Mouse (Mus musculus) forebrain, embryonic 13.5 days (tissue): ENCODE measurements at regions not wholly inside any gene's neighbourhood (a gene's known extent, or its start where the extent isn't known, plus 50 kb on each side); places are given as distances from the start of the nearest gene placed in this dataset.
A peak's percentile ranks its signal among the peaks of the same experiment; 100 is the strongest.

Experiments
- ATAC-seq: fragments of 200-750 bp; cut with Nextera tagmentation; 2 replicates; pipeline ENCODE4 v1.8.0; 2017
- H3K27ac ChIP-seq: fragments of 300-500 bp; sonication (generic); 2 replicates; pipeline ENCODE4 v1.5.1; 2015; ENCODE audit warnings: inconsistent platforms, mild to moderate bottlenecking, moderate library complexity
- H3K27me3 ChIP-seq: fragments of 300-500 bp; sonication (generic); 2 replicates; pipeline ENCODE4 v1.6.1; 2015; ENCODE audit warnings: mild to moderate bottlenecking, inconsistent platforms
- H3K36me3 ChIP-seq: fragments of 300-500 bp; sonication (generic); 2 replicates; pipeline ENCODE4 v1.6.1; 2015; ENCODE audit warnings: mild to moderate bottlenecking, inconsistent platforms; ENCODE audit not compliant: poor library complexity, severe bottlenecking
- H3K4me1 ChIP-seq: fragments of 300-500 bp; sonication (generic); 2 replicates; pipeline ENCODE4 v1.6.1; 2015; ENCODE audit warnings: inconsistent platforms
- H3K4me2 ChIP-seq: fragments of 300-500 bp; sonication (generic); 2 replicates; pipeline ENCODE4 v1.6.1; 2015; ENCODE audit warnings: inconsistent platforms, mild to moderate bottlenecking, moderate library complexity
- H3K4me3 ChIP-seq: fragments of 300-500 bp; sonication (generic); 2 replicates; pipeline ENCODE4 v1.5.1; 2015; ENCODE audit warnings: mild to moderate bottlenecking, inconsistent platforms
- H3K9ac ChIP-seq: fragments of 300-500 bp; sonication (generic); 2 replicates; pipeline ENCODE4 v1.6.1; 2015; ENCODE audit warnings: mild to moderate bottlenecking, inconsistent platforms
- H3K9me3 ChIP-seq: fragments of 300-500 bp; sonication (generic); replicated peaks from 2 replicates; pipeline ENCODE4 v1.6.1; 2016; ENCODE audit warnings: inconsistent platforms
- WGBS: fragments of 180-500 bp; shearing (Covaris S2); methylation state at CpG from one replicate; pipeline ENCODE4 v1.1.7; 2015; 5-methylcytosine and 5-hydroxymethylcytosine counted together

DNA sequence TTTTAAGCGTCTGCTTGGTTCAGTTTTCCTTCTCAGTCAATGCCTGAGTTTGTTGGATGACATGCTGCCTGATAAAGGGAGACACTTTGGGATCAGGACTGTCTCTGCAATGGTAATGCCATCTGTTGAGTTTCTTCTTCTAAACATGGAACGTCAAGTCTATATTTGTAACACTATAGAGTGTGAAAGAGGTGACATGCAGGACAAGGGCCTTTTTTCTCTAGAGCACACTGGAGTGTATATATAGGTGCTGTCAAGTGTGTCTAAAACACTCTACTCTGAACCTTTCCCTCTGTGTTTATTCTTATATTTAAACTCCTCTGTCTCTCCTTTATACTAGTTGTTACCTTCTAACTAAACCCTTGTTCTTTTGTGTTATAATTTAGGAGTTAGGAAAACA is 299.6 kb downstream of the Epha7 start:
- Histone ChIP-seq H3K9me3 (no peaks in the 10 kb centered on the region), H3K27ac (no peak overlapping the region), H3K36me3 (no peaks in the 10 kb centered on the region), H3K4me1 (no peaks in the 10 kb centered on the region), H3K4me2 (no peak overlapping the region), H3K4me3 (no peak overlapping the region), H3K9ac (no peak overlapping the region), H3K27me3 (no peaks in the 10 kb centered on the region)
- no peak for ATAC-seq
- 80% methylated on average over 2 of the region's 2 CpGs for WGBS

DNA sequence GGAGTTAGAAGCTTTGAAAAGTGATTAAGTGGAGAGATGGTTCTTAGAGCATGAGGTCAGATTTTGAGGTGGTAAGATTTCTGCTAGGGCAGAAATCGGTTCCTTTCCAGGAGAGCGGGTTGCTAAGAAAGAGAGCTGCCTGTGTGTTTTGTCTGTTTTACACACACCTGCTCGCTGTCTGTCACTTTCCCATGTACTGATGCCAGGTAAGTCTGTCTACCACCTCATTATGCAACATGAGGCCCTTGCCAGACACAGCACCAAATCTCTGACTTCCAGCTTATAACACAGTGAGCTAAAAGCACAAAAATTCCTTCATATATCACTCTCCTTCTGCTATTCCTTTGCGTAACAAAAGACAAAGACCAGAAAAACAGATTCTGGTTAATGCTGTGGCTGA is 304.1 kb downstream of the Epha7 start:
- peak; percentile 29; the same call in 1 of the 2 replicates for ATAC-seq
- Histone ChIP-seq H3K36me3 (no peaks in the 10 kb centered on the region), H3K9me3 (no peaks in the 10 kb centered on the region), H3K4me2 (no peak overlapping the region), H3K4me3 (no peak overlapping the region), H3K27me3 (no peaks in the 10 kb centered on the region), H3K4me1 (peaks cover 19% of the 10 kb centered on the region), H3K9ac (no peak overlapping the region), H3K27ac (no peak overlapping the region)
- 76% methylated on average over 4 of the region's 4 CpGs for WGBS

- H3K9ac ChIP-seq = no peak overlapping the region
- WGBS = 35% methylated on average over 9 of the region's 9 CpGs
- peak; percentile 92 for ATAC-seq
- no peaks in the 10 kb centered on the region for H3K27me3 ChIP-seq
- no peak overlapping the region for H3K4me2 ChIP-seq
- H3K4me1 ChIP-seq = peaks cover 19% of the 10 kb centered on the region
- H3K27ac ChIP-seq = no peak overlapping the region
- no peaks in the 10 kb centered on the region for H3K9me3 ChIP-seq
- no peak overlapping the region for H3K4me3 ChIP-seq
- no peaks in the 10 kb centered on the region for H3K36me3 ChIP-seq
Measured at GRCm38 (mm10) chr4:29117926-29118325, 305.0 kb downstream of the Epha7 start.

DNA sequence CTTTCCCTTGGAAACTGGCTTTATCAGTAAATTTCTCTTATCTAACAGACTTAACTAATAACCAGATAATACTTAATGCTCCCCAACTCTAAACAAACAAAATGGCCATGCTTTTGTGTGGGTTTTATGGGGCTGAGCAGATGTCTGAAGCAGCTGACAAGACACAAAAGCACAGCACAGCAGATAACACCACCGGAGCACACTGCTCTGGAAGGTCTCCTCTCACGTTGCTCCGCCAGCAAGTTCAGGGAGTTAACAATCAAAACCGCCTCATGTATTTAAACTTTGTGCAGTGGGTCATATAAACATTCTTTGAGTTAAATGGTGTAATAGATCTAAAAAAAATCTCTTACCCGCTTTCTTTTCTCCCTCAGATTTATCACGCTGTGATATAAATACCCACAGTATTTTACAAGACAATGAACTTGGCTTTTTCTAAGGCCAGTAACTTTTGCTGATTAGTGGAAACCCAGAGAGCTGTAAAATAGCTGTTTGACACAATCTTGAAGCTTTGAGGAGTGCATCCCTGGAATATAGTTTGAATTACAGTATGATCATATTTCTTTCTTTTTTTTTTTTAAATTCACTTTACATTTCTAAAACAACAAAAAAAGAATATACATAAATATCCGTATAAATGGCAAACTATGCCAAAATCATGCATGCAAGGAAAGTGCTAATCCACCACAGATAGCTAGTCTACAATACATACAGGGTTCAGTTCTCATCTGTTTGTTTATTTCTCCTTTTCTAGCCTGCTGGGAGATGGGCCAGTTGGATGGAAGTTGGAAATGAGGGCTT is 305.9 kb downstream of the Epha7 start:
- ATAC-seq = 0 out of 2 replicates have a peak, but pooled peaks have one; percentile 19
- H3K9ac ChIP-seq = no peak overlapping the region
- no peak overlapping the region for H3K4me2 ChIP-seq
- no peaks in the 10 kb centered on the region for H3K27me3 ChIP-seq
- peaks cover 19% of the 10 kb centered on the region for H3K4me1 ChIP-seq
- H3K36me3 ChIP-seq = no peaks in the 10 kb centered on the region
- 19% methylated on average over 7 of the region's 7 CpGs for WGBS
- no peak overlapping the region for H3K27ac ChIP-seq
- H3K4me3 ChIP-seq = no peak overlapping the region
- H3K9me3 ChIP-seq = no peaks in the 10 kb centered on the region

DNA sequence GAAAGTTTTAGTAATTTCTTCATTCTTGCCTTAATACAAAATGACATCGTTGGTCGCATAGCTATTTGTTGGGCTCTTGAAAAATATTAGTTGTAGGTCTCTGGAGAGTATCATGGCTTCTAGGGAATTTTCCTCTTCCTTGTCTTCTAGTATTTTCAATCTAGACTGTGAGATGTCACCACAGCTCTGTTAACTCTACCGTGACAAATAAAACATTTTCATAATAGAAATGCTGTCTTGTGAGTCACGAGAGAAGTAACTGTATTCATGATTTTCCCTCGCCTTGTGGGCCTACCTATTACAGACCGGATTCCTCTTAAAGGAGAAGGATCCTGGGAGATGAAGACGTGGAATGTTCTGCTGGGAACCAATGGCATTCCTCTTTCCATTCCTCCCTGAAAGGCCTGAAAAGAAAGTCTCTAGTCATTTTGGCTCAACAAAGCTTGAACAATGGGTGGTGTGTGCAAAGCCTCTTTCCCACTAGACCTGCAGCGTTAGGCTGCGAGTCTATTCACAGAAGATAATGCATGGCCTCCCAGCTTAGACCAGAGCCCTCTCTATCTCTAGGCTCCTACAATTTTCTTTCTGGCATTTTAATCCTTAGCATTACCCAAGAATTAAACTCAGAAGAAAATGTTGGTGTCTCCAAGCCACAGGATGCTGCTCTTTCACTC is 306.7 kb downstream of the Epha7 start:
- Histone ChIP-seq H3K9me3 (no peaks in the 10 kb centered on the region), H3K27ac (no peak overlapping the region), H3K36me3 (no peaks in the 10 kb centered on the region), H3K4me3 (no peak overlapping the region), H3K27me3 (no peaks in the 10 kb centered on the region), H3K4me2 (no peak overlapping the region), H3K4me1 (peaks cover 19% of the 10 kb centered on the region), H3K9ac (no peak overlapping the region)
- no peak for ATAC-seq
- WGBS = 22% methylated on average over 9 of the region's 9 CpGs

- Histone ChIP-seq H3K27me3 (no peaks in the 10 kb centered on the region), H3K4me1 (peaks cover 10% of the 10 kb centered on the region; the same call in 1 of the 2 replicates), H3K4me3 (no peak overlapping the region), H3K36me3 (no peaks in the 10 kb centered on the region), H3K4me2 (no peak overlapping the region), H3K27ac (no peak overlapping the region), H3K9ac (no peak overlapping the region), H3K9me3 (no peaks in the 10 kb centered on the region)
- WGBS = 97% methylated on average over 8 of the region's 8 CpGs
- no peak for ATAC-seq
Measured at GRCm38 (mm10) chr4:29123697-29124377, 310.9 kb downstream of the Epha7 start.

GRCm38 (mm10) chr4:29130485-29130884 is 317.6 kb downstream of the Epha7 start:
- no peak for ATAC-seq
- Histone ChIP-seq H3K4me1 (peaks cover 3% of the 10 kb centered on the region), H3K36me3 (no peaks in the 10 kb centered on the region), H3K4me2 (no peak overlapping the region), H3K4me3 (no peak overlapping the region), H3K27me3 (no peaks in the 10 kb centered on the region), H3K27ac (no peak overlapping the region), H3K9ac (no peak overlapping the region), H3K9me3 (no peaks in the 10 kb centered on the region)

DNA sequence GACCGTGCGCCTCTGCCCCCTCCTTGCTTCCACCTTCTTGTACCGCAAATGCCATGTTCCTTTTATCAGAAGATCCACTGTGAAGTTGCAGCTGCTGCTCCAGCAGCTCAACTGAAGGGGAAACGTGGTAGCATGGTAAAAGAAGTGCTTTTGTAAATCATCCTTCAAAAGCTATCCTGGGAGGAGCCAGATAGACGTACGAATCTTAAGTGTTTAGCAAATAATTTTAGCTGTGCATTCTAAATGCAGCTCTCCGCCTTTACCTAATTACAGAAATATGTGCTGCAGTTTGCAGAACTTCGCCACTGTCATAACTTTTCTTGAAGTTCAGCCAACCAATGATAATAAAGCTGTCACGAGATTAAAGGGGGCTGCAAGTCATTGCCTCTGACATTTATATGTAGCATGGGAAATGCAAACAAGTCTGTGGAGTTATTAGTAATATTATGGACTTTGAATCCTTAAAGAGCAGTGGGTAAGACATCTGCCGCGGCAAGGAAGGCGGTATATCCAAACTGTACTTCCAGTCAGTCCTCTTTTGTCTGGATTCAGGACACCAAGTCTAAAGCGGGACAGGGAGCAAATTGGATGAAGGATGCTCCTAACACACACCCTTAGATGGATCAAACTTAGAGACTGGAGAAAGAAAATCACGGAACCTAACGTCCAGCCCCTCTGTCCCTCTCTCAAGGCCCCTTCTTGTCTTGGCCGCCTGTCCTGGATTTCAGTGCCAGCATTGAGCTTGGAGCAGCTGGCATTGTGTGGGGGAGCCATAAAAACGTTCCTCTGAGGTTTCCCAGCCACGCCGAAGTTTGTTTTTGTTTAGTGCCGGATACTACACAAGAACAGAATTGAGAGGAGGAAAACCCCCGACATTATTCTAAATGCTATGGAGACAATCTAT is 320.7 kb downstream of the Epha7 start:
- Histone ChIP-seq H3K9ac (no peak overlapping the region), H3K36me3 (no peaks in the 10 kb centered on the region), H3K27me3 (peaks cover 6% of the 10 kb centered on the region), H3K9me3 (no peaks in the 10 kb centered on the region), H3K4me2 (no peak overlapping the region), H3K4me3 (no peak overlapping the region), H3K4me1 (peaks cover 12% of the 10 kb centered on the region), H3K27ac (no peak overlapping the region)
- WGBS = 70% methylated on average over 21 of the region's 21 CpGs
- no peak for ATAC-seq

- Histone ChIP-seq H3K27ac (no peak overlapping the region), H3K27me3 (peaks cover 9% of the 10 kb centered on the region), H3K9me3 (no peaks in the 10 kb centered on the region), H3K36me3 (no peaks in the 10 kb centered on the region), H3K9ac (no peak overlapping the region), H3K4me3 (no peak overlapping the region), H3K4me2 (no peak overlapping the region), H3K4me1 (peaks cover 12% of the 10 kb centered on the region)
- peak; percentile 93 for ATAC-seq
- WGBS = 3% methylated on average over 5 of the region's 5 CpGs
Measured at GRCm38 (mm10) chr4:29135685-29136385, 322.9 kb downstream of the Epha7 start.

GRCm38 (mm10) chr4:29138771-29139301 is 325.9 kb downstream of the Epha7 start:
- ATAC-seq = no peak
- H3K4me3 ChIP-seq = no peak overlapping the region
- no peak overlapping the region for H3K9ac ChIP-seq
- H3K4me1 ChIP-seq = peaks cover 12% of the 10 kb centered on the region
- H3K27ac ChIP-seq = no peak overlapping the region
- peaks cover 9% of the 10 kb centered on the region for H3K27me3 ChIP-seq
- H3K4me2 ChIP-seq = no peak overlapping the region
- no peaks in the 10 kb centered on the region for H3K9me3 ChIP-seq
- 85% methylated on average over 8 of the region's 8 CpGs for WGBS
- no peaks in the 10 kb centered on the region for H3K36me3 ChIP-seq

DNA sequence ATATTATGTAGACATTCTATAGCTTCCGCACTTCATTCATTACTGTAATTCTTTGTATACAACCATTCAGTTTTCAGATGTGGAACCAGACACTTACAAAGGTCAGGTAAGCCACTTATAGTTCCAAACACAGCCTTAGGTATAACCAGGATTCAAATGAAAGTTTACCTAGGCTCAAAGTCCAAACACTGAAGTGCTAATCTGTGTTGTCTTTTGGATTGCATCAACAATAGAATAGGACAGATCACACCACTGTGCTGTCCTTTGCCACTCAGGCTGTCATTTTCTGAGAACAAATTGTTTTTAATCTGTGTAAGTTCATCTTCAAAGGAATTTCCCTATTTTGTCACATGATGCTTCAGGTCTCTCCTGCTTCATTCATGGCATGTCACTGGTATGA is 330.5 kb downstream of the Epha7 start:
- ATAC-seq = no peak
- Histone ChIP-seq H3K9me3 (no peaks in the 10 kb centered on the region), H3K27ac (no peak overlapping the region), H3K36me3 (no peaks in the 10 kb centered on the region), H3K4me2 (no peak overlapping the region), H3K4me1 (no peaks in the 10 kb centered on the region), H3K9ac (no peak overlapping the region), H3K27me3 (peaks cover 4% of the 10 kb centered on the region), H3K4me3 (no peak overlapping the region)
- WGBS = 95% methylated on average over 1 of the region's 1 CpGs
